Mouse (Mus musculus) spleen, postnatal 10 days (tissue): Measurements from ENCODE around the gene Zfp940.

Experiments used
- DNase-seq, 2 experiments: peaks; one replicate each; pipeline ENCODE4 v3.0.0; 2021 to 2022; ENCODE audit warnings: low spot score in 2 of 2

The Zfp940 gene

DNA sequence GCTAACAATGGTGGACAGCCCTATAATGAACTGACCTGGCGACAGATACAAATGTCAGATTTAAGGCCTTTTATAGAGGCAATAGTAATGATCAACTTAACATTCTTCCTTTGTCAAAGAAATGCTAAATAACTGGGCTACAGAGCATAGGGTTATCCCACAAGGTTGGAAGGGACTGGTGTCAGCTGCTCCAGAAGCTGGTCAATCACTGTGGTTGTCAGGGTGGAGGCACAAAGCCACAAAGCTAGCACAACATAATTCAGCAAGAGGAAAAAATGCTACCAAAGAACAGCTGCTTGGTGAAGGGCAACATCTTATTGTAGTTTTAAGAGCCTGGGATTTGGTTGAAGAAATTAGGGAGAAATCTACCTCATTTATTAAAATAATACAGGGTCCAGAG, 41.2 kb downstream of the Zfp940 start:
- no peak for DNase-seq

DNA sequence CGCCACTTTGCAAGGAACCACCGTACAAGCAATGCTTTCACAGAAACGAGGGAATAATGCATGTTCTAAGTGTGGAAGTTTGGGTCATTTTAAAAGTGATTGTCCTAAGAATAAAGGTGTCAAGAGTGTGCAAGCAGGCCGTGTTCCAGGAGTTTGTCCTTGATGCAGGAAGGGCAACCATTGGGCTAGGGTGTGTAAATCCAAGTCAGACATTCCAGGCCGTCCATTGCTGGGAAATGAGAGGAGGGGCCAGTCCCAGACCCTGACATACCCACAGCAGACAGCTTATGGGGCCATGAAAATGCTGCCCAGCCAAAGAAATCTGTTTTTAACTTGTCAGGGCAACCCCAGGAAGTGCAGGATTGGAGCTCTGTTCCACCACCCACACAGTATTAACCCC, 46.4 kb downstream of the Zfp940 start:
- no peak for DNase-seq

DNA sequence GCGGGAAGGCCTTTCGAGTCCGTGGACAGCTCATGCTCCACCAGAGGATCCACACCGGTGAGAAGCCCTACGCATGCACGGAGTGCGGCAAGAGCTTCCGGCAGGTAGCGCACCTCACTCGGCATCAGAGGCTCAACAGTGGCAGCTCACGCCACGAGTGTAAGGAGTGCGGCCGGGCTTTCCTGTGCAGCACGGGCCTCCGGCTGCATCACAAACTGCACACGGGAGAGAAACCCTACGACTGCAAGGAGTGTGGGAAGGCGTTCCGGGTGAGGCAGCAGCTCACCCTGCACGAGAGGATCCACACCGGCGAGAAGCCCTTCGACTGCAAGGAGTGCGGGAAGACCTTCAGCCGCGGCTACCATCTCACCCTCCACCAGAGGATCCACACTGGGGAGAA, 60.6 kb downstream of the Zfp940 start:
- DNase-seq = no peak

DNA sequence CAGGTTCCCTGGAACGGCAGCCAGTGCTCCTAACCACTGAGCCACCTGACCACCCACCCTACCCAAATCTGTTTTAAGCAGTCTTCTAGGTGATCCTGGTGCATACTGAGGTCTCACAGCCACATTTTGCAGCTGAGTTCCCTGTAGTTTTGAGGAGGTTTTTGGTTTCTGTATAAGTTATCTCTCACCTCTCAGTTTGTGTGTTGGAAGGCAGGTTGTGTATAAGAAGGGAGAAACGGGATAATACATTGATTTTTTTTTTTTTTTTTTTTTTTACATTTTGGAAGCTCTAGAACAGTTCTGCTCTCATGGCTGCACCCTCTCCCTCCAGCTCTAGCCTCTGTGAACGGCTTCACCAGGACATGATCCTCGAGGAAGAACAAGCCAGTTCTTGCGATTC, 67.6 kb downstream of the Zfp940 start:
- no peak for DNase-seq

DNA sequence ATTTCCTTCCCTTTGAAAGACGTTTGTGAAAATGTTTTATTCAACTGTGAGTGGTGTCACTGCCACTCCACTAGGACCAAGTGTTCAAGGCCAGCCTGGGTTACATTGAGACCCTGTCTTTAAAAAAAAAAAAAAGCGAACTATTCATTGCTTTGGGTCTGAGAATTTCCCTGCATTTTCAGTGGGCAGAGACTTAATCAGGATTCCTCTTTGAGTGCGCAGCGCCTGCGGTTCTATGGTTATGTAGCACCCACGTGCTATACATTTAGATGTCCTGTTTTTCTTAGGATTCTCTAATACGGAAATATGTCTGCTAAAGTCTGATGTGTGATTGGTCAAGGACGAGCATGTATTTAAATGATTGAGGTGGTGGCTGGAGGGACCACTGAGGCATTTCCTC, 68.4 kb downstream of the Zfp940 start:
- no peak for DNase-seq

DNA sequence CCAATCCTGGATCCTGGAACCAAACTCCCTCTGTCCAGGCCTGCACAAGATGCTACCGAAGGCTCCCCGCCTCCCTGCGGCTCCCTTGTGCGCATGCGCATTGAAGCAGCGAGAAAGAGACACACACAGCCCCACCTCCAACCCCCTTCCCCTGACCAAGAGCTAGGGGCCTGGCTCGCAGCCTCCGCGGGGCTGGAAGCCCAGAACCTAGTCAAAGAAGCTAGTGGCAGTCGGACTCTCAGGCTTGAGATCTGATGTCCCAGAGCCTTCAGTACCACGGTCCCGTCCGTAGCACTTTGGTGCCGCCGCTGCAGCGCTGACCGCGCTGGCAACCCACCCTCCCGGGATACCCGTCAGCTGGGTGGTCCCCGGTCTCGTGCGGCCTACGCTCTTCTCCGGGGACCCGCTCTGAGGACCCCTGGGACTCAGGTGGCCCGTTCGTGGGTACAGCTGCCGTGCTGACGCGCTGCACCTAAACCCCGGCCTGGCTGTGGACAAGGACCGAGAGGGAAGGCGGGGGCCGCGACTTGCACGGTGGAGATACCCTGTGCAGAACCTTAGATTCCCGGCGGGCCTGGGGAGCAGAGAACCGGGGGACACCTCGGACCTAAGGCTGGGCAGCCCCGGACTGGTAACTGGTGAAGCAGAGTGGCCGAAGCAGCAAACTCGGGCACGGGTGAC, 69.5 kb downstream of the Zfp940 start, which contains the start of gene Zfp30:
Gene Zfp30, plus strand, starts transcription at position 128 of the 681 bp plus-strand sequence.
- peak; percentile 47 to 65 for DNase-seq
